Mouse (Mus musculus) regulatory T cell (primary cell): ENCODE data around the gene Camkv.

Experiments
- in situ Hi-C: fragments of 300-600 bp; cut with MboI, MseI; formaldehyde crosslinking; loops from one replicate; pipeline ENCODE4 v1.15.1; 2025; ENCODE audit warnings: high pct_unique_total_duplicates

The Camkv gene

DNA sequence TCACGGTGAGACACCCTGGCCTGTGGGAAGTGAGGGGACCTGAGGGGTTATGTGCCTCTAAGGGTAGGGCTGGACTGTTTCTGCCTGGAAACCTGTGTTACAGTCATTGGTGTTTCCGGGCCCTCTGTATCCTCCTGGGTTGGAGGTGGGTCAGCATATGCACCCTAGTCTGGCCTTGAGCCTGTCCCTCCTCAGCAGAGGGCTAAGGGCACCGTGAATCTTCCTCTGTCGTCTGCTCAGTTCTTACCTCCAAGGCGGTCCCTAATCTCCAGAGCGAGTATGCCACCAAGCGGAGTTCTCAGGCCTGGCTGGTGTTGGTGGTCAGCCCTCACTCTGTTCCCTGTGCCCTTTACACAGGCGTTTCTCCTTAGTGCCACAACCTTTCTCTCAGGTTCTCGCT lies 27.4 kb downstream of the Camkv start:
- in situ Hi-C loops = no loop called here

DNA sequence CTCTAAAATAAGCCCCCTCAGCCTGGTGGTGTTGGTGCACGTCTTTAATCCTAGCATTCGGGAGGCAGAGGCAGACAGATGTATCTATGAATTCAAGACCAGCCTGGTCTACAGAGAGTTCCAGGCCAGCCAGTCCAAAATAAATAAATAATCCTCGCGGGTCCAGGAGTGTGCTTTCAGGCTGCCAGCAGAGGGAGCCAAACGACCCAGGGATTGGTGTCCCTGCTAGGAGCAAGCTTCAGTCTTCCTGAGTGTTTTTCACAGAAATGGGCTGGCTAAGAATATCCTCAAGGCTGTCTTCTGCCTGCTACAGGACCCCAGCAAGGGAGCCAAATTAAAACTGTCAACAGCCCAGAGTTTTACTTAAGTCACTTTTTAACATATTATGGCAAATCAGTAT lies 28.2 kb downstream of the Camkv start:
- in situ Hi-C loops = no loop called here

DNA sequence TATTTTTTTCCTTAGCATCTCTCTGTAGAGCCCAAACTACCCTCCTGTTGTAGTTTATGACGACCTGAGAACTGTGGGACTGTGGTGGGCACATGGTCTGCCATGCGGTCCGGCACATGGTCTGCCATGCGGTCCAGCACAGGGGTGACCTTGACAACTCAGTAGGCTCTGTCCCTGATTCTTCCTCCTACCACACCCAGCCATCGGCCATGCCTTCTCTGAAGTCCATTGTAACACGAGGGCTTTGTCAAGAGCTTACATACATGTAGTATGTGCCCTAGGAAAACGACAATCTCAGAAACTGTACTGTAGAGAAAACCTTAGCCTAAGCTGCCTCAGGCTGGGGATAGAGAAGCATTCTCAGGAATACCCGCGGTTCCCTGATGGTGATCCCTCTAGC lies 29.2 kb downstream of the Camkv start:
- in situ Hi-C loops = loop anchor here (5.0 kb wide), 1 partner anchor 103 kb away; no protein-coding TSS in a partner anchor

DNA sequence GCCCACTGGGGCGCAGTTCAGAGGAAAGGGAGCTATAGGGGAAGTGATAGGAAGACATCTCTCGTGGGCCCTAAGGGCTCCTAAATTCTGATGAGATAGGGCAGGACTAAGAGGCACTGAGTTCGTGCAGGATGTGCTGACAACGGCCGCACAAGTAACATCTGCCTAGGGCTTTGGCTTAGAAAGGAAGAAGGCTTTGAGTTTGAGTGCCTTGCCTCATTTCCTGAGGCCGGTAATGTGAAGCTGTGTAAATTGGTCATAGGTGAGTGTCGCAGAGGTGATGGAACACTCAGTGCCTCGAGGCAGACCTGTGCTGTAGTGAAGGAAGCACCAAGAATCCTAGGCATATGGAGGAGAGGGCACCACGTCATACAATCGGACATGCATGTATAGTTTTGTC lies 31.2 kb downstream of the Camkv start:
- in situ Hi-C loops = loop anchor here (5.0 kb wide), 1 partner anchor 101 kb away; no protein-coding TSS in a partner anchor

DNA sequence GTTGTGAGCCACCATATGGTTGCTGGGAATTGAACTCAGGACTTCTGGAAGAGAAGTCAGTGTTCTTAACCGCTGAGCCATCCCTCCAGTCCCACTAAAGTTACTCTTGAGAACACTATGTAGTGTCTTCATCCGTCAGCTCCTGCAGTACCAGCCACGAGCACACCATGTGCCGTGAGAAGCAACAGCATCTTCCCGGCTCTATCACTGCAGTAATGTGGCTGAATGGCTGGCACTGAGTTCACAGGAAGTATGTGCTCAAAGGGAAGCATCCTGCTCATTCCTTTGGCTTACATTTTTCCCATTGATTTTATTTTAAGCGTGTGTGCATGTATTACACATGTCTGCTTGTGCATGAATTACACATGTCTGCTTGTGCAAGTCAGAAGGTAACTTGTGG lies 32.0 kb downstream of the Camkv start:
- in situ Hi-C loops = loop anchor here (5.0 kb wide), 1 partner anchor 100 kb away; no protein-coding TSS in a partner anchor

GRCm38 (mm10) chr9:107968531-107968930 lies 33.1 kb downstream of the Camkv start:
- in situ Hi-C loops = loop anchor here (5.0 kb wide), 1 partner anchor 99 kb away; no protein-coding TSS in a partner anchor

- in situ Hi-C loops = no loop called here
These were observed 34.8 kb downstream of the Camkv start for GRCm38 (mm10) chr9:107970311-107970710.

GRCm38 (mm10) chr9:107971690-107972541 lies 36.4 kb downstream of the Camkv start:
- in situ Hi-C loops = no loop called here

GRCm38 (mm10) chr9:107974491-107975171 lies 39.2 kb downstream of the Camkv start:
- in situ Hi-C loops = no loop called here

DNA sequence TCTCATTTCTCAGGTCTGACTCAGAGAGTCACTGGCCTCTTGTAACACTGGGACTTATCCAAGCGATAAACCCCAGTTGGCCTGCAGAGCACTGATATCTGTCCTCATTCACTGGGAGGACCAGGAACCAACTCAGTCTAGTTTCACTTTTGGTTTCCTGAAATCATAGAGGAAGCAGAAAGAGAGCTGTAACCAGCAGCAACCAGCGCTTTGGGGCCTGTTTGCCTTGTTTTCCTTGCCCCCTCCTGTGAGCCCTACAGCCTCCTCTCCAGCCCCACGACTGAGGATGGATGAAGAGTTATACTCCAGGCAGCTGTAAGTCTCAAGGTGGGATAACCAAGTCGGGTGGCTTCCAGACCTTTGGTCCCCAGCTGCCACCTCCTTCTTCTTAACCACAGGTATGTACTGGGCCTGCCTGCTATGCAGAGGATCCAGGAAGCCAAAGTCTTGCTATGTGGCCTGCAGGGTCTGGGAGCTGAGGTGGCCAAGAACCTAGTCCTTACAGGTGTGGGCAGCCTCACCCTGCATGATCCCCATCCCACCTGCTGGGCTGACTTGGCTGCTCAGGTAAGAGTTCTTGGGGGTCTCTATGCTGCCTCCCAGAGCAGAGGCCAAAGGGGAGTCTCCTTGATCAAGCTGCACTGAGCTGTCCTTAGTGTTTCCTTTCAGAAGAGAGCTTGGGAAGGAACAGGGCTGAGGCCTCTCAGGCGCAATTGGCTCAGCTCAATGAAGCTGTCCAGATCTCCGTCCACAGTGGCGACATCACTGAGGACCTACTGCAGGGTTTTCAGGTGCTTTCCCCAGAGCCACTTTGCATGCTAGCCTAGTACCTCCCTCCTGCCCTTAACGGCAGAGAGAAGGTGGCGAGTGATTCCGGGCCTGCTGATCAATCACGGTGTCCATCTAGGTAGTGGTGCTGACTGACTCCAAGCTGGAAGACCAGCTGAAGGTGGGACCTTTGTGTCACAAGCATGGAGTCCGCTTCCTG lies 40.2 kb downstream of the Camkv start, which contains the start of gene Uba7:
Gene Uba7 (plus strand): TSS at position 107 of the 988 bp plus-strand sequence.
- in situ Hi-C loops = no loop called here

DNA sequence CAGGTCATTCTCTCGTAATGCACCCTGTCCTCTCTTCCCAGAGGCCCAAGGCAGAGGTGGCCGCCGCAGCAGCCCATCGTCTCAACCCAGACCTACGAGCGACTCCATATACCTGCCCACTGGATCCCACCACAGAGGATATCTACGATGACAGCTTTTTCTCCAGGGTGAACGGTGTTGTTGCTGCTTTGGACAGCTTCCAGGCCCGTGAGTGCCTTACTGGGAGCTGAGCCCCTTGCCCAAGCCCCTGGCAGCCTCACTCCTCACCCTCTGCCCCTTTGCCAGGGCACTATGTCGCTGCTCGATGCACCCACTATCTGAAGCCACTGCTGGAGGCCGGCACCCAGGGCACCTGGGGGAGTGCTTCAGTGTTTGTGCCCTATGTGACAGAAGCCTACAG lies 43.3 kb downstream of the Camkv start:
- in situ Hi-C loops = no loop called here

DNA sequence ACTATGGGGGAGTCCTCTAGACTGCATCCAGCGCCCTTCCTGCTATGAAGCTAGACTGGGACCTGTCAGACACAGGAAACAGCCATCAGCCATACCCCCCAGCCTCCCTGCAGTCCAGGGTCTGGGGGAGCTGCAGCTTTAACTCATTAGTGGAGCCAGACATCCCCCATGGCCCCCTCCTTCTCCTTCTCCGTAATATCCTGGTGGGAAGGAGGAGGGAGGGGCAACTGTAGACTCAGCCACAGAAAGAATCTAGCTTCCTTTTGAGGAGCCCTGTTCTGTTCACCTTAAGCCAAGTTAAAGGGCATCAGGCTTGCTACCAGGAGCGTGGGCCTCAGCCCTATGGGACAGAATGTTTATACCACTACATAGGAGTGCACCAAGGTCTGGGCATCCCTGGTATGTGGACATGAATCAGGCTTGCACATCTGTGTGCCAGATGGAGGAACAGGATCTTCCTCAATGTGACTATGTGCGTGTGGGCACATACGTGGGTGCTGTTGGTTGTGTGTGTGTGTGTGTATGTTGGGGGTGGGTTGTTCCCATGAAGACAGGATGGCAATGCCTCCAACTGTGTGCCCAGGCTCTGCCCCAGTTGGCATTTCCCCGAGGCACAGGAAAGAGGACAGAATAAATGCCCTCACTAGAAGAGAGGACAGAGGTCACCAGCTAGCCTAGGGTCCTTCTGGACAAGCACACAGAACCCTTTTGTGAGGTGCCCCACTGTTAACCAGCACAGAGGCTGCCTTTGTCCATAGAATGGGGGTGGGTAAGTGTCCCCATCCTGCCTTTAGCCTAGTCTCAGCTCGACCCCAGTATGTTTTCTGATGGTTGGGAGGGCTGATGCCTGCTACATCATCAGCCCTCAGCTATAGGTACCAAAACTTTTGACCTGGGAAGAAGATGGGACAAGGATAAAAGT lies 46.5 kb downstream of the Camkv start:
- in situ Hi-C loops = no loop called here

- in situ Hi-C loops = no loop called here
These were observed 47.3 kb downstream of the Camkv start, which contains the start of gene Gm20661 for GRCm38 (mm10) chr9:107982681-107983346. Gene Gm20661 (plus strand): TSS chr9:107983058.

- in situ Hi-C loops = no loop called here
These were observed 48.0 kb downstream of the Camkv start for GRCm38 (mm10) chr9:107983421-107983890.

DNA sequence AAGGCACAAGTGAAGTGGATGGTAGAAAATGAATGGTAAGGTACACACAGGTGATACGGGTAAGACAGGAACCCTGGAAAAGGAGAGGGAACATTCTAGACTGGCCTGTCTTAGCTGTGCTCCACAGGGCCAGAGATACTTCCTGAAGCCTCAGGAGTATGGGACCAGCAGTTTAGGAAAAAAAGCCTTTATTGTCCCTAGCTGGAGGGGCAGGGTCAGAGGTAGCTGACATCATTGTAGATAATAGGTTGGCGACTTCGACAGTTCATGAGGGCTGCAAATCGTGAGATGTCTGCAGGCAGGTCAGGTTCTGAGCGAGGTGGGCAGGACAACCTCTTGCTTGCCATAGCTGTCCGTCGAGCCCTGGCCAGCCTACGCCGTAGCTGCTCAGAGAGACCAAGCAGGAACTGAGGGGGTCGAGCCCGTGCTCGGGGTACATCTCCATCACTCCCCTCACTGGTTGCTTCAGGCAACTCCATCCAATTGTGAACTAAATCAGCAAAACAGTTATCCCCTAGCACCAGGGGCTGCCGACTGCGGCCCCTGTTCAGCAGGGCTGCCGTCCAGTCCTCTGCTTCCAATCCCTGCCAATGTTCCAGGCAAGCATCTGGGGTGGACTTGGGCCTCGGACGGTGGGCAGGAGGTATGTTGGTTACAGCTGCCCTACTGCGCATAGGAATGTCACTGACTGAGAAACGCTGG lies 48.7 kb downstream of the Camkv start:
- in situ Hi-C loops = no loop called here

DNA sequence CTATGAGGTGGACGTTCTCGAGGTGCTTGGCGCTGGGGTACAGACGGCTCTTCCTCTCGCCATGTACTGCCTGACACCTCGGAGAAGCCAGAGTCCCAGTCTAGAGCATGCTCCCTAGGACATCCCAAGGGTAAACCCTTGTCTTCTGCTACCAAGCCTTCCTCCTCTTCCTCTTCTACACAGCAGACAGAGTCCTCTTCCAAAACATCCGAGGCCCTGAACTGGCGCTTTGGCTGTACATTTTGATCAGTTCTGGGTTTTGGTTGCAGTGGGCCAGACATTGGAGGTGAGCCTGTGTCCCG lies 49.2 kb downstream of the Camkv start:
- in situ Hi-C loops = no loop called here

GRCm38 (mm10) chr9:107985131-107986119 lies 50.0 kb downstream of the Camkv start, which contains the start of gene Inka1:
Gene Inka1 (minus strand): TSS chr9:107985879.
- in situ Hi-C loops = no loop called here

DNA sequence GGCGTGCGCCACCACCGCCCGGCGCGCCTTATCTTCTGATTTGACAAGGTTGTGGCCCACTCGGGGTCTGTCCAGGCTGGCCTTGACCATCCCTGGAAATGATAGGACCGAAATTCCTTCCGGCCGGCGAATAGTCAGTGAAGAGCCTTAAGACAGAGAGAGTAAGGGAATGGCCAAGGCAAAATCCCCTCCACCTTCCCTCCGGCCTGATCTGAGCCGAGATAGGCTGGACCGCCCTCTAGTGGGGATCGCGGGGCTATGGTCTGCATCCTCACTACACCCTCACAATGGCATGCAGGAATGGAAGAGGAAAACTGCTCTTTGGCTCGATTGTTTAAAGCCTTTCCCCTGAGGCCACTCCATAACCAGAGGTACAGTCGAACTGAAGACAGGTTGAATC lies 50.9 kb downstream of the Camkv start:
- in situ Hi-C loops = no loop called here
